Mouse (Mus musculus): Measurements from ENCODE around the gene Rap1gds1.

Rap1gds1 gene

DNA sequence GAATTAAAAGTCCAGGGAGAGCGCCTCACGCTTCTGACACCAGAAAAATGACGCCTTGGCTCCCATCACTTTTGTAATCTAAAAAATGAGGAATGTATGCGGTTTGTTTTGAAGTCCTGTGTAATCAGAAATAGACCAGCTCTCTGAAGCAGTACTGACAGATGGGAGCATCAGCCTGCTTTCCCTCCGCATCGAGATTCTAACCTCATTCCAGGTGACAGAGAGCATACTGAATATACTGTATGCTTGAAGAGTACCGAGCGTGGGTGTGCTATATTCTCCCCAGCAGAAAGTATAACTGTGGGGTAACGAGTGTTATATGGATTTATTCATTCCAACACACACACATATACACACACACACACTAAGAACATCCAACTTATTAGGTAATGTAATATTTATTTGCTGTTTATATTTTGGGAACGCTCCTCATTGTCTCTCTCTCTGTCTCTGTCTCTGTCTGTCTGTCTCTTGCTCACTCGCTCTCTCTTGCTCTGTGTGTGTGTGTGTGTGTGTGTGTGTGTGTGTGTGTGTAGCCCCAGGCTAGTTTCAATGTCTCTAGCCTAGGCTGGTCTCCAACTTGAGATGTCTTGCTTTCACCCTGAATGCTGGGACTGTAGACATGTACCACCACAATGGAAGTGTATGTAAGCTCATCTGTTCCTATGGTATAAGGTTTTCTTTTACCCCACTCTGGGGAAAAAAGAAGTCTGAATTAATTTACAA is 193.8 kb downstream of the Rap1gds1 start:
- in situ Hi-C loops (cut with MboI, MseI) = no loop called here

- in situ Hi-C loops (cut with MboI, MseI) = loop anchor here (10.0 kb wide), 1 partner anchor 327 kb away; the partner anchor contains the start of gene Stpg2
These were observed 197.3 kb downstream of the Rap1gds1 start for GRCm38 (mm10) chr3:138877741-138878140.

DNA sequence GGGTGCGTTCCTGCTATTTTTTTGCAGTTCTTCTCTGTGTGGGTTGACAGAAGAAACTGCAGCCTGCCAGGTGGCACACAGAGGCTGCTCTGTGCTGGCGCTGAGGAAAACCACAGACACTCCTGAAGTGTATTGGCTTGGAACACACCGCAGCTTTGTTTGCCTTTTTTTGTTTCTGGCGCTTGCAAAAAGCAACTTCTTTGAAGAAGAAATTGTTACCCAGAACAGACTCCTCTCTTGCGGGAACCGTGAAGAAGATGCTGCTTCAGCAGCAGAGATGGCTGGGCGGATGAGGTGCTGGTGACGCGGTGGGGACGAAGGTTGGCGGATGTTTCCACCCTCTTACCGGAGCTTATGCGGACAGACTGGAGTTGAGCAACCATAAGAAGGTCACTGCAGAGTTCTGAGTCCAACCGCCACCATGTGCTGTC is 198.1 kb downstream of the Rap1gds1 start:
- in situ Hi-C loops (cut with MboI, MseI) = loop anchor here (10.0 kb wide), 1 partner anchor 328 kb away; the partner anchor contains the start of gene Stpg2

DNA sequence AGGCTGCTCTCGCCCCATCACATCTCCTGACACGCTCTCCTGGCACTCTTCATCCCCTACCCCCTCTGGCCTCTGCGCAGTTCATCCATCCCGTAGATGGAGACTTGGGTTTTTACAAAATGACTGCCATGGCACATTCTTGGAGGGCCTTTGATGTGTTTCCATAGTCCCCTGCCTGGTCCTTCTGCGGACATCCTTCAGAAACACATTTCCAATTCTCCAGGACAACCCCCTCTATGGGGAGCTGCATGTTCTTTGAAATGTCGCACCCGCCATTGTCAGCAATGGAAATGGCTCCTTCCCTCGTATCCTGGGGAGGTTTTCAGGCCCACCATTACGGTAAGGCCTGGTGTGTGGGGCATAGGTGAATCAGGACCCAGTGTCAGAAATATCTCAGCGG is 198.6 kb downstream of the Rap1gds1 start:
- in situ Hi-C loops (cut with MboI, MseI) = loop anchor here (10.0 kb wide), 1 partner anchor 328 kb away; the partner anchor contains the start of gene Stpg2

- in situ Hi-C loops (cut with MboI, MseI) = loop anchor here (10.0 kb wide), 1 partner anchor 329 kb away; the partner anchor contains the start of gene Stpg2
These were observed 199.1 kb downstream of the Rap1gds1 start for GRCm38 (mm10) chr3:138875936-138876335.

Measured in T-helper 1 cell (primary cell).